ENCODE assay signal across 7 mouse cellular contexts in genomic region chr7:19279052-19279451, GRCm38 (mm10). TPM values are rescaled to one million over a fixed set of nuclear protein-coding genes. Genes with fewer than 3 reads are reported as not detected.
DNase-seq lines count a peak whose midpoint lies in the region; ATAC-seq and TF ChIP-seq lines count a peak whose summit lies in the region.

No protein-coding gene starts in this region.

- 0 out of 2 replicates have a peak overlapping the region, but pooled peaks have one; percentile 40 for H3K4me2 ChIP-seq in liver, postnatal 0 days (ENCODE audit: low read depth, low read length)

- no peak for DNase-seq in spleen, adult 2 months (ENCODE audit: low read depth in 1 of 2, low spot score in 2 of 2)
- no peak for DNase-seq in spleen, adult 12 weeks (ENCODE audit: low spot score)
- DNase-seq in hindbrain, embryonic 10.5 days (ENCODE audit: low spot score) = no peak
- no peak for DNase-seq in liver, postnatal 0 days
- DNase-seq in right cerebral cortex, postnatal 25 days = no peak
- no peak for DNase-seq in left cerebral cortex, adult 18-20 months (ENCODE audit: low spot score in 2 of 2)
- DNase-seq in yolk sac, embryonic 10.5 days (ENCODE audit: low spot score) = no peak

- H3K4me1 ChIP-seq in spleen, adult 2 months (ENCODE audit: control insufficient read depth, insufficient read depth, insufficient read length) = peaks cover 13% of the 10 kb centered on the region; the same call in 1 of the 2 replicates
- H3K4me1 ChIP-seq in hindbrain, embryonic 10.5 days (replicated peaks) = peaks cover 27% of the 10 kb centered on the region
- peaks cover 9% of the 10 kb centered on the region for H3K4me1 ChIP-seq in liver, postnatal 0 days (ENCODE audit: insufficient read depth)

- no peak overlapping the region for H3K27ac ChIP-seq in spleen, adult 2 months (ENCODE audit: insufficient read depth, low read length)
- H3K27ac ChIP-seq in hindbrain, embryonic 10.5 days = no peak overlapping the region
- H3K27ac ChIP-seq in liver, postnatal 0 days (ENCODE audit: low read depth) = no peak overlapping the region

- peak overlapping the region; percentile 16; the same call in 1 of the 2 replicates for H3K4me3 ChIP-seq in spleen, adult 2 months (ENCODE audit: extremely low read depth, insufficient read depth, insufficient read length)
- peak overlapping the region; percentile 43 for H3K4me3 ChIP-seq in hindbrain, embryonic 10.5 days
- H3K4me3 ChIP-seq in liver, postnatal 0 days (ENCODE audit: low read depth, low read length) = peak overlapping the region; percentile 27; the same call in 1 of the 2 replicates

- H3K36me3 ChIP-seq in spleen, adult 2 months (ENCODE audit: control insufficient read depth, insufficient read depth, low read length) = no peaks in the 10 kb centered on the region
- no peaks in the 10 kb centered on the region for H3K36me3 ChIP-seq in hindbrain, embryonic 10.5 days
- H3K36me3 ChIP-seq in liver, postnatal 0 days (replicated peaks; ENCODE audit: insufficient read depth, low read length) = no peaks in the 10 kb centered on the region

- no peak for TF ChIP-seq EP300 in liver, postnatal 0 days (IDR thresholded peaks at IDR 0.05; ENCODE audit: low read depth)

- H3K9ac ChIP-seq in liver, postnatal 0 days (replicated peaks) = no peak overlapping the region

- 0 out of 2 replicates have a peak, but pooled peaks cover 3% of the 10 kb centered on the region for H3K9me3 ChIP-seq in hindbrain, embryonic 10.5 days
- H3K9me3 ChIP-seq in liver, postnatal 0 days (ENCODE audit: low read length) = no peaks in the 10 kb centered on the region

- no peak for ATAC-seq in liver, postnatal 0 days

- no peak for TF ChIP-seq CTCF in spleen, adult 2 months (IDR thresholded peaks at IDR 0.05; ENCODE audit: extremely low read depth, insufficient read depth, insufficient read length, insufficient replicate concordance)
- no peak for TF ChIP-seq CTCF in liver, postnatal 0 days (IDR thresholded peaks at IDR 0.05; ENCODE audit: low read depth)

- no peak for TF ChIP-seq POLR2A in spleen, adult 2 months (IDR thresholded peaks at IDR 0.05; ENCODE audit: low read depth, low read length)

- H3K27me3 ChIP-seq in spleen, adult 2 months (ENCODE audit: control insufficient read depth, insufficient read depth, low read length) = peaks cover 21% of the 10 kb centered on the region
- peaks cover 65% of the 10 kb centered on the region for H3K27me3 ChIP-seq in hindbrain, embryonic 10.5 days (ENCODE audit: insufficient read depth, poor library complexity, severe bottlenecking)
- peaks cover 53% of the 10 kb centered on the region for H3K27me3 ChIP-seq in liver, postnatal 0 days (ENCODE audit: insufficient read depth, low read length)

- WGBS in spleen, adult 2 months = 7% methylated on average over 34 of the region's 34 CpGs
- WGBS in hindbrain, embryonic 10.5 days = 2% methylated on average over 34 of the region's 34 CpGs
- 7% methylated on average over 33 of the region's 34 CpGs for WGBS in liver, postnatal 0 days (ENCODE audit: insufficient replicate concordance)

RNA-seq across cellular contexts. Expression of gene Ppm1n, which starts 0.8 kb away (rescaled TPM):
- polyA plus RNA-seq in spleen, adult 2 months (2012; rRNA removed) = 2.1 and 3.3 TPM in 2 replicates
- polyA plus RNA-seq in hindbrain, embryonic 10.5 days (2016; fragmentation: Nextera tagmentation; extraction: Ambion mirVana) = 0.30 and 0.42 TPM in 2 replicates
- polyA plus RNA-seq in liver, postnatal 0 days (2015; fragmentation: Nextera tagmentation; extraction: Ambion mirVana) = 0.15 TPM in 1 of 2 replicates, not detected in the other
- not detected for total RNA-seq in left cerebral cortex, adult 18-20 months (2021)

RNA-seq across cellular contexts. Expression of gene Rtn2, which starts 3.4 kb away (rescaled TPM):
- polyA plus RNA-seq in spleen, adult 2 months (2012; rRNA removed) = 7.7 and 9.1 TPM in 2 replicates
- polyA plus RNA-seq in hindbrain, embryonic 10.5 days (2016; fragmentation: Nextera tagmentation; extraction: Ambion mirVana) = 37.3 and 67.8 TPM in 2 replicates
- polyA plus RNA-seq in liver, postnatal 0 days (2015; fragmentation: Nextera tagmentation; extraction: Ambion mirVana) = 1.5 and 4.6 TPM in 2 replicates
- total RNA-seq in left cerebral cortex, adult 18-20 months (2021) = 100 to 1,000 TPM; 128 to 129 TPM

RNA-seq across cellular contexts. Expression of gene Vasp, which starts 7.4 kb away (rescaled TPM):
- polyA plus RNA-seq in spleen, adult 2 months (2012; rRNA removed) = 335 and 437 TPM in 2 replicates
- polyA plus RNA-seq in hindbrain, embryonic 10.5 days (2016; fragmentation: Nextera tagmentation; extraction: Ambion mirVana) = 58.8 and 62.0 TPM in 2 replicates
- polyA plus RNA-seq in liver, postnatal 0 days (2015; fragmentation: Nextera tagmentation; extraction: Ambion mirVana) = 36.2 and 36.4 TPM in 2 replicates
- 10 to 100 TPM; 13.6 to 15.1 TPM for total RNA-seq in left cerebral cortex, adult 18-20 months (2021)

RNA-seq across cellular contexts. Expression of gene Fosb, which starts 30.8 kb away (rescaled TPM):
- polyA plus RNA-seq in spleen, adult 2 months (2012; rRNA removed) = 1.6 and 1.9 TPM in 2 replicates
- polyA plus RNA-seq in hindbrain, embryonic 10.5 days (2016; fragmentation: Nextera tagmentation; extraction: Ambion mirVana) = not detected in 2 replicates
- polyA plus RNA-seq in liver, postnatal 0 days (2015; fragmentation: Nextera tagmentation; extraction: Ambion mirVana) = 0.06 TPM in 1 of 2 replicates, not detected in the other
- total RNA-seq in left cerebral cortex, adult 18-20 months (2021) = 10 to 100 TPM; 20.9 to 54.7 TPM

RNA-seq across cellular contexts. Expression of gene Opa3, which starts 50.9 kb away (rescaled TPM):
- polyA plus RNA-seq in spleen, adult 2 months (2012; rRNA removed) = 14.7 and 17.7 TPM in 2 replicates
- polyA plus RNA-seq in hindbrain, embryonic 10.5 days (2016; fragmentation: Nextera tagmentation; extraction: Ambion mirVana) = 47.8 and 51.1 TPM in 2 replicates
- polyA plus RNA-seq in liver, postnatal 0 days (2015; fragmentation: Nextera tagmentation; extraction: Ambion mirVana) = 8.7 and 9.7 TPM in 2 replicates
- 10 to 100 TPM; 47.3 to 47.6 TPM for total RNA-seq in left cerebral cortex, adult 18-20 months (2021)
